Mouse (Mus musculus) ES-Bruce4 (cell line): ENCODE measurements around the gene Olfr92.

Experiments
- CTCF ChIP-seq: IDR thresholded peaks from one replicate; pipeline ENCODE4 v1.8.1; 2011; ENCODE audit warnings: low read depth, low read length
- POLR2A ChIP-seq: IDR thresholded peaks from one replicate; pipeline ENCODE4 v1.8.1; 2011; ENCODE audit warnings: low read length; ENCODE audit not compliant: insufficient read depth

- TF ChIP-seq CTCF (no peak), POLR2A (no peak)
These were observed 44.1 kb downstream of the Olfr92 start for GRCm38 (mm10) chr17:37075766-37076165.
